Mouse (Mus musculus): ENCODE measurements around the gene Mpp3.

DNA sequence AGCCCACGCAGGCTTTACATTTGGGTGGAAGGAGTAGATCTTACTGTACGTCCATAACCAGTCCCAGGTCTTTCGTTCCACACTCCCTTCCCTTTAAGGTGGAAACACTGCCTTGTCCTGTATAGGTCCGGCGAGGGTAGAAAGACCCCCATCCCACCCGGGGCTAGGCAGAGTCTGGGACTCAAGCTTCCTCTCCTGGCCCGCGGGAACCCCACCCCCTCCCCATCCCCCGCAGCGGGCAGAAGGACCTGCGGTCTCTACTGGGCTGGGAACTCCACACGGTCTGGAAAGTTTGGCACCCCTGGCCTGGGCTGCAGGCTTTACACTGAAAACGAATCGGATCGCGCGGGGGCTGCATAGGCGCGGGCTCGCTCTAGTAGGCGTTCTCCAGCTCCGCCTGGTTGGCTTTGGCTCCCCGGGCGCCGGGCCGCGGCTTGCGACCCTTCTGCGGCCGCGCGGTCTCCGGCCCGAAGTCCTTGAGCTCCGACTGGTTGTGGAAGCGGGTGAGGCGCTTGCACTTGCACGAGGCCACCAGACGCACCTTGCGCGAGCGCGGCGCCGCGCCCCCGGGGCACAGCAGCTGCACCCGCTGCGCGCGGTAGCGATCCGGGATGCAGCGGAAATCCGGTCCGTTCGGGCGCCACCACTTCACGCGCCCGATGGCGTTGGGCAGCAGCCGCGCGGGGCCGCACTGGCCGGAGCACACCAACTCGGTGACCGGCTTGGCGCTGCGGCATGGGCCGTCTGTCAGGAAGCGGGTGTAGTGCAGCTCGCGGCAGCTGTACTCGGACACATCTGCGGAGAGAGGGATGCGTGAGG, 64.6 kb downstream of the Mpp3 start:
- TF ChIP-seq CTCF (IDR thresholded peaks at IDR 0.05; ENCODE audit: low read depth): no peak
- no peak for TF ChIP-seq EP300 (IDR thresholded peaks at IDR 0.05; ENCODE audit: low read depth)
